Mouse (Mus musculus) erythroblast, embryonic 14.5 days (primary cell): ENCODE results near the gene Arl4a. TPM values are rescaled to one million over a fixed set of nuclear protein-coding genes. Genes with fewer than 3 reads are reported as not detected.

Experiments used
- H3K27me3 ChIP-seq: 2 replicates; pipeline ENCODE4 v1.6.1; 2012; ENCODE audit warnings: inconsistent platforms; ENCODE audit not compliant: control insufficient read depth
- H3K36me3 ChIP-seq: 2 replicates; pipeline ENCODE4 v1.6.1; 2012; ENCODE audit warnings: mild to moderate bottlenecking, inconsistent platforms; ENCODE audit not compliant: control insufficient read depth
- H3K4me1 ChIP-seq: 2 replicates; pipeline ENCODE4 v1.6.1; 2012; ENCODE audit warnings: inconsistent platforms; ENCODE audit not compliant: control insufficient read depth
- H3K4me3 ChIP-seq: replicated peaks from 2 replicates; pipeline ENCODE3; 2012; ENCODE audit warnings: moderate library complexity, mild to moderate bottlenecking, inconsistent platforms
- H3K9me3 ChIP-seq: 2 replicates; pipeline ENCODE4 v1.6.1; 2012; ENCODE audit warnings: low read length, inconsistent platforms, mixed read lengths; ENCODE audit not compliant: control insufficient read depth
- GATA1 ChIP-seq: IDR thresholded peaks from 2 replicates; pipeline ENCODE4 v1.6.1; 2012; ENCODE audit warnings: low read length, inconsistent platforms, mixed read lengths
- TAL1 ChIP-seq: IDR thresholded peaks from 3 replicates; pipeline ENCODE4 v1.6.1; 2012; ENCODE audit warnings: low read length, inconsistent platforms, mixed read lengths
- polyA plus RNA-seq: library from polyadenylated mRNA; stranded (reverse); fragments of >175 nt; gene quantifications from 2 replicates; pipeline ENCODE4 v1.2.3, GENCODE M21; 2012

Gene Arl4a
- polyA plus RNA-seq, 1 experiment = 50.8 TPM

DNA sequence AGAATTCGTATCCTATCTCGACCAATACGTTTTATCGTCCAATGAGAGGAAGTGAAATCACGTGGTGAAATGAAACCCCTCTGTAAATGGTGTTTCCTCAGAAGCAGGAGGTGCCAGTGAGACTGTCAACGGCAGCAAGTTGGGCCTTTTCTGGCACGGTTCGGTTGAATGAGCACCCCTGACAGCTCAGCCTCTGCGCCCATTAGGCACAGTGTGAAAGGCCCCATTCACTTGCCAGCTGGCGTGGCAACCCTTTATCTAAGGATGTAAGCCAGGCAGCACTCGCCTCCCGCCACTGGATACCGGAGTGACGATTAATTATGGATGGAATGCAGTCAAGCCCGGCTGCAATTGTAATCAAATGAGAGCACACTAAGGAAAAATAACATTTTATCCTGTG is 81.4 kb downstream of the Arl4a start:
- no peak for TF ChIP-seq TAL1
- TF ChIP-seq GATA1 = no peak
- no peaks in the 10 kb centered on the region for H3K27me3 ChIP-seq
- H3K4me3 ChIP-seq = no peak overlapping the region
- no peaks in the 10 kb centered on the region for H3K4me1 ChIP-seq
- H3K9me3 ChIP-seq = no peaks in the 10 kb centered on the region; the same call in 1 of the 2 replicates
- H3K36me3 ChIP-seq = no peaks in the 10 kb centered on the region

Other genes starting within 250 kb of the Arl4a start
- gene Scin, start 96.2 kb upstream of the Arl4a start, polyA plus RNA-seq = 0.02 TPM in 1 of 2 replicates, not detected in the other
- not detected in 2 replicates for gene Lsmem1, start 161.5 kb upstream of the Arl4a start, polyA plus RNA-seq
- gene Ifrd1, start 210.5 kb upstream of the Arl4a start, polyA plus RNA-seq = 1.8 and 2.0 TPM in 2 replicates